Mouse (Mus musculus) lung, embryonic 16.5 days (tissue): ENCODE results near the gene Sdf4. TPM values are rescaled to one million over a fixed set of nuclear protein-coding genes. Genes with fewer than 3 reads are reported as not detected.

ENCODE experiments used
- ATAC-seq: fragments of 200-750 bp; cut with Nextera tagmentation; 2 replicates; pipeline ENCODE4 v1.8.0; 2017; ENCODE audit warnings: low read depth, mild to moderate bottlenecking, moderate library complexity
- H3K27ac ChIP-seq: fragments of 300-500 bp; sonication (generic); 2 replicates; pipeline ENCODE4 v1.5.1; 2014; ENCODE audit warnings: mild to moderate bottlenecking, control low read depth, low read length
- H3K27me3 ChIP-seq: fragments of 300-500 bp; sonication (generic); 2 replicates; pipeline ENCODE4 v1.6.1; 2014; ENCODE audit warnings: low read depth, low read length, mixed read lengths; ENCODE audit not compliant: control insufficient read depth, insufficient read depth
- H3K36me3 ChIP-seq: fragments of 300-500 bp; sonication (generic); 2 replicates; pipeline ENCODE4 v1.6.1; 2014; ENCODE audit warnings: low read length; ENCODE audit not compliant: control insufficient read depth, insufficient read depth
- H3K4me1 ChIP-seq: fragments of 300-500 bp; sonication (generic); replicated peaks from 2 replicates; pipeline ENCODE4 v1.6.1; 2014; ENCODE audit warnings: low read length, mixed read lengths; ENCODE audit not compliant: control insufficient read depth, insufficient read depth
- H3K4me2 ChIP-seq: fragments of 300-500 bp; sonication (generic); 2 replicates; pipeline ENCODE4 v1.6.1; 2014; ENCODE audit warnings: low read depth, low read length, control low read depth
- H3K4me3 ChIP-seq: fragments of 300-500 bp; sonication (generic); 2 replicates; pipeline ENCODE4 v1.5.1; 2014; ENCODE audit warnings: mild to moderate bottlenecking, low read length, control low read depth
- H3K9ac ChIP-seq: fragments of 300-500 bp; sonication (generic); 2 replicates; pipeline ENCODE4 v1.6.1; 2014; ENCODE audit warnings: low read length, control low read depth
- H3K9me3 ChIP-seq: fragments of 300-500 bp; sonication (generic); 2 replicates; pipeline ENCODE4 v1.6.1; 2016; ENCODE audit warnings: low read length; ENCODE audit not compliant: control insufficient read depth
- WGBS: fragments of 180-500 bp; shearing (Covaris S2); extraction: QIAGEN DNeasy Blood & Tissue Kit; methylation state at CpG from one replicate; pipeline ENCODE4 v1.1.7; 2014; 5-methylcytosine and 5-hydroxymethylcytosine counted together
- polyA plus RNA-seq: library from polyadenylated mRNA; unstranded; fragments of >200 nt; fragmentation: Nextera tagmentation; extraction: Ambion mirVana; gene quantifications from 2 replicates; pipeline ENCODE4 v1.2.1, GENCODE M21; 2015

Gene Sdf4
- polyA plus RNA-seq, 1 experiment from 2014 or later = 156 TPM

- Histone ChIP-seq H3K9me3 (no peaks in the 10 kb centered on the region), H3K27me3 (no peaks in the 10 kb centered on the region), H3K4me3 (peak overlapping the region; percentile 65), H3K4me2 (peak overlapping the region; percentile 90), H3K4me1 (peaks cover 9% of the 10 kb centered on the region; the same call in 1 of the 2 replicates), H3K36me3 (peaks cover 8% of the 10 kb centered on the region), H3K27ac (no peak overlapping the region), H3K9ac (peak overlapping the region; percentile 78)
- 51% methylated on average over 7 of the region's 7 CpGs for WGBS
- no peak for ATAC-seq
Measured at GRCm38 (mm10) chr4:155963106-155963505, 29.6 kb upstream of the Sdf4 start.

DNA sequence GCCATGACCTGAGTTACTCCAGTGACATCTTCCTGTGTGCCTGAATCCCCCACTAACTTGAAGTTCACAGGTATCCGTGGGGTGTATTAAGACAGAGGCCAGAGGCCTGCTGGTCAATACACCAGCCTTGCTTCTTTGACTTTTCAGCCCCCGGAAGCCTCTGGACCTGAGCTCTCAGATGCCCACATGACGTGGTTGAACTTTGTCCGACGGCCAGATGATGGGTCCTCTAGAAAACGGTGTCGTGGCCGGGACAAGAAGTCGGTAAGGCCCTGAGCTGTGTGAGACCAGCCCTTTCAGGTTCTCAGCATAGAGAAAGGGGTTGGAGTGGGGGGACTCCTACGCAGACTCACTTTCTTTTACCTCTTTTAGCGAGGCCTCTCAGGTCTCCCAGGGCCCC lies 28.3 kb upstream of the Sdf4 start:
- Histone ChIP-seq H3K9ac (no peak overlapping the region), H3K4me1 (peaks cover 9% of the 10 kb centered on the region; the same call in 1 of the 2 replicates), H3K27me3 (no peaks in the 10 kb centered on the region), H3K4me2 (no peak overlapping the region), H3K9me3 (no peaks in the 10 kb centered on the region), H3K4me3 (no peak overlapping the region), H3K27ac (no peak overlapping the region), H3K36me3 (peaks cover 3% of the 10 kb centered on the region)
- WGBS = 93% methylated on average over 11 of the region's 11 CpGs
- ATAC-seq = no peak

GRCm38 (mm10) chr4:155969043-155969653 lies 23.5 kb upstream of the Sdf4 start:
- no peaks in the 10 kb centered on the region for H3K4me1 ChIP-seq
- 62% methylated on average over 13 of the region's 13 CpGs for WGBS
- no peak for ATAC-seq
- no peaks in the 10 kb centered on the region for H3K9me3 ChIP-seq
- no peak overlapping the region for H3K4me3 ChIP-seq
- H3K27me3 ChIP-seq = no peaks in the 10 kb centered on the region
- H3K27ac ChIP-seq = no peak overlapping the region
- peaks cover 3% of the 10 kb centered on the region; the same call in 1 of the 2 replicates for H3K36me3 ChIP-seq
- no peak overlapping the region for H3K9ac ChIP-seq
- H3K4me2 ChIP-seq = no peak overlapping the region

- Histone ChIP-seq H3K4me3 (no peak overlapping the region), H3K9me3 (no peaks in the 10 kb centered on the region), H3K9ac (no peak overlapping the region), H3K27ac (no peak overlapping the region), H3K36me3 (peaks cover 3% of the 10 kb centered on the region; the same call in 1 of the 2 replicates), H3K4me1 (no peaks in the 10 kb centered on the region), H3K27me3 (no peaks in the 10 kb centered on the region), H3K4me2 (no peak overlapping the region)
- 80% methylated on average over 5 of the region's 5 CpGs for WGBS
- ATAC-seq = no peak
Measured at GRCm38 (mm10) chr4:155970286-155970685, 22.4 kb upstream of the Sdf4 start.

GRCm38 (mm10) chr4:155972651-155973050 lies 20.0 kb upstream of the Sdf4 start:
- no peak overlapping the region for H3K27ac ChIP-seq
- 59% methylated on average over 6 of the region's 6 CpGs for WGBS
- no peak overlapping the region for H3K9ac ChIP-seq
- H3K9me3 ChIP-seq = no peaks in the 10 kb centered on the region
- H3K4me1 ChIP-seq = no peaks in the 10 kb centered on the region
- no peak overlapping the region for H3K4me3 ChIP-seq
- ATAC-seq = no peak
- H3K4me2 ChIP-seq = no peak overlapping the region
- no peaks in the 10 kb centered on the region for H3K27me3 ChIP-seq
- H3K36me3 ChIP-seq = no peaks in the 10 kb centered on the region

- Histone ChIP-seq H3K4me3 (no peak overlapping the region), H3K9ac (no peak overlapping the region), H3K9me3 (no peaks in the 10 kb centered on the region), H3K4me1 (no peaks in the 10 kb centered on the region), H3K27ac (no peak overlapping the region), H3K36me3 (no peaks in the 10 kb centered on the region), H3K4me2 (no peak overlapping the region), H3K27me3 (no peaks in the 10 kb centered on the region)
- ATAC-seq = no peak
- 70% methylated on average over 2 of the region's 2 CpGs for WGBS
Measured at GRCm38 (mm10) chr4:155973239-155973638, 19.4 kb upstream of the Sdf4 start.

GRCm38 (mm10) chr4:155981436-155982082 lies 11.1 kb upstream of the Sdf4 start:
- WGBS = 62% methylated on average over 12 of the region's 12 CpGs
- no peak for ATAC-seq
- no peak overlapping the region for H3K4me3 ChIP-seq
- no peaks in the 10 kb centered on the region for H3K4me1 ChIP-seq
- no peaks in the 10 kb centered on the region for H3K27me3 ChIP-seq
- H3K4me2 ChIP-seq = no peak overlapping the region
- no peaks in the 10 kb centered on the region for H3K9me3 ChIP-seq
- no peaks in the 10 kb centered on the region for H3K36me3 ChIP-seq
- no peak overlapping the region for H3K27ac ChIP-seq
- no peak overlapping the region for H3K9ac ChIP-seq

- H3K36me3 ChIP-seq = no peaks in the 10 kb centered on the region
- no peak overlapping the region for H3K4me3 ChIP-seq
- H3K27ac ChIP-seq = no peak overlapping the region
- no peak for ATAC-seq
- H3K27me3 ChIP-seq = no peaks in the 10 kb centered on the region
- no peaks in the 10 kb centered on the region for H3K4me1 ChIP-seq
- no peak overlapping the region for H3K4me2 ChIP-seq
- WGBS = 18% methylated on average over 2 of the region's 2 CpGs
- no peak overlapping the region for H3K9ac ChIP-seq
- no peaks in the 10 kb centered on the region for H3K9me3 ChIP-seq
Measured at GRCm38 (mm10) chr4:155983788-155984187, 8.9 kb upstream of the Sdf4 start.

GRCm38 (mm10) chr4:155991211-155991907 lies 1.3 kb upstream of the Sdf4 start:
- Histone ChIP-seq H3K4me1 (peaks cover 20% of the 10 kb centered on the region), H3K36me3 (peaks cover 2% of the 10 kb centered on the region; the same call in 1 of the 2 replicates), H3K9me3 (no peaks in the 10 kb centered on the region), H3K27ac (peak overlapping the region; percentile 95; the same call in 1 of the 2 replicates), H3K4me2 (peak overlapping the region; percentile 99), H3K9ac (peak overlapping the region; percentile 84), H3K27me3 (no peaks in the 10 kb centered on the region), H3K4me3 (peak overlapping the region; percentile 66)
- WGBS = 82% methylated on average over 22 of the region's 22 CpGs
- no peak for ATAC-seq
